Mouse (Mus musculus) stomach, postnatal 0 days (tissue): ENCODE measurements around the gene Lcn2. TPM values are rescaled to one million over a fixed set of nuclear protein-coding genes. Genes with fewer than 3 reads are reported as not detected.

Experiments
- ATAC-seq: fragments of 200-750 bp; cut with Nextera tagmentation; 2 replicates; pipeline ENCODE4 v1.8.0; 2017; ENCODE audit not compliant: low FRiP score, low TSS enrichment
- DNase-seq: peaks from one replicate; pipeline ENCODE4 v3.0.0-alpha.2; 2016; ENCODE audit warnings: low spot score
- H3K27ac ChIP-seq: fragments of 300-500 bp; sonication (generic); replicated peaks from 2 replicates; pipeline ENCODE4 v1.5.1; 2014; ENCODE audit warnings: mild to moderate bottlenecking, control low read depth
- H3K27me3 ChIP-seq: fragments of 300-500 bp; sonication (generic); 2 replicates; pipeline ENCODE4 v1.6.1; 2014; ENCODE audit warnings: low read length; ENCODE audit not compliant: control insufficient read depth, insufficient read depth
- H3K36me3 ChIP-seq: fragments of 300-500 bp; sonication (generic); 2 replicates; pipeline ENCODE4 v1.6.1; 2014; ENCODE audit warnings: low read length, mixed read lengths; ENCODE audit not compliant: control insufficient read depth, insufficient read depth
- H3K4me1 ChIP-seq: fragments of 300-500 bp; sonication (generic); replicated peaks from 2 replicates; pipeline ENCODE4 v1.6.1; 2014; ENCODE audit warnings: antibody characterized with exemption; ENCODE audit not compliant: control insufficient read depth, insufficient read depth
- H3K4me2 ChIP-seq: fragments of 300-500 bp; sonication (generic); replicated peaks from 2 replicates; pipeline ENCODE4 v1.6.1; 2014; ENCODE audit warnings: low read depth, mild to moderate bottlenecking, control low read depth, moderate library complexity
- H3K4me3 ChIP-seq: fragments of 300-500 bp; sonication (generic); 2 replicates; pipeline ENCODE4 v1.5.1; 2014; ENCODE audit warnings: low read depth, low read length, control low read depth
- H3K9ac ChIP-seq: fragments of 300-500 bp; sonication (generic); 2 replicates; pipeline ENCODE4 v1.6.1; 2014; ENCODE audit warnings: mild to moderate bottlenecking, low read length, control low read depth, mixed read lengths
- H3K9me3 ChIP-seq: fragments of 300-500 bp; sonication (generic); 2 replicates; pipeline ENCODE4 v1.6.1; 2016; ENCODE audit warnings: low read length; ENCODE audit not compliant: control insufficient read depth
- CTCF ChIP-seq: IDR thresholded peaks from 2 replicates; pipeline ENCODE4 v1.5.1; 2016; ENCODE audit warnings: antibody characterized with exemption, low read depth, mild to moderate bottlenecking, moderate library complexity
- EP300 ChIP-seq: optimal IDR thresholded peaks from 2 replicates; pipeline ENCODE3; 2016; ENCODE audit warnings: antibody characterized with exemption
- WGBS: fragments of 180-500 bp; shearing (Covaris S2); extraction: QIAGEN DNeasy Blood & Tissue Kit; methylation state at CpG from one replicate; pipeline ENCODE4 v1.1.7; 2014; 5-methylcytosine and 5-hydroxymethylcytosine counted together
- polyA plus RNA-seq: library from polyadenylated mRNA; unstranded; fragments of >200 nt; fragmentation: Nextera tagmentation; extraction: Ambion mirVana; gene quantifications from 2 replicates; pipeline ENCODE4 v1.2.1, GENCODE M21; 2015

Gene Lcn2
- polyA plus RNA-seq, 1 experiment from 2014 or later = 1.8 TPM

- 85% methylated on average over 11 of the region's 11 CpGs for WGBS
- no peaks in the 10 kb centered on the region for H3K27me3 ChIP-seq
- ATAC-seq = no peak
- DNase-seq = no peak
- no peak overlapping the region for H3K4me2 ChIP-seq
- H3K36me3 ChIP-seq = no peaks in the 10 kb centered on the region; the same call in 1 of the 2 replicates
- H3K4me3 ChIP-seq = no peak overlapping the region
- H3K4me1 ChIP-seq = 0 out of 2 replicates have a peak, but pooled peaks cover 3% of the 10 kb centered on the region
- TF ChIP-seq EP300 (no peak), CTCF (no peak)
- no peaks in the 10 kb centered on the region for H3K9me3 ChIP-seq
- H3K27ac ChIP-seq = no peak overlapping the region
- no peak overlapping the region for H3K9ac ChIP-seq
Measured at GRCm38 (mm10) chr2:32348311-32348710, 39.7 kb downstream of the Lcn2 start.

DNA sequence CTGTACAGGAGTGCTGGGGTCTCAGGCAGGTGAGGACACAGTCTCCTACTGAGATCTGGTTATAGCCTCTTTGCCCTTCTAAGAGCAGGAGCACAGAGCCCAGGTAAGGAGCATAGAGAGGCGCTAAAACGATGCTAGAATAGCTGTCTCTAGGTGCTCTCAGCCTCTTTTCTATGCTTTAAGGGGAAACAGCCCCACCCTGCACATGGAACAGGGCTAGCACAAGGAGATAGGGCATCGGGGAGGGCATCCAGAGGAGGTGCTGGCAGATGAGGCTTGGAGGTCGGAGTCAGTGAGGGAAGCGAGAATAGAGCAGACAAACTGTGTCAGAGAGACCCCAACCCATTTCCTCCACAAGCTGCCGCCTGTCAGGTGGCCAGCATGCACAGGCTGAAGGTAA lies 41.0 kb downstream of the Lcn2 start:
- ATAC-seq = no peak
- H3K27ac ChIP-seq = no peak overlapping the region
- no peaks in the 10 kb centered on the region for H3K27me3 ChIP-seq
- no peaks in the 10 kb centered on the region for H3K9me3 ChIP-seq
- no peak for TF ChIP-seq CTCF
- TF ChIP-seq EP300 = no peak
- no peak for DNase-seq
- H3K36me3 ChIP-seq = no peaks in the 10 kb centered on the region
- H3K4me3 ChIP-seq = no peak overlapping the region
- H3K9ac ChIP-seq = no peak overlapping the region
- no peak overlapping the region for H3K4me2 ChIP-seq
- 0 out of 2 replicates have a peak, but pooled peaks cover 3% of the 10 kb centered on the region for H3K4me1 ChIP-seq
- WGBS = 76% methylated on average over 6 of the region's 6 CpGs

DNA sequence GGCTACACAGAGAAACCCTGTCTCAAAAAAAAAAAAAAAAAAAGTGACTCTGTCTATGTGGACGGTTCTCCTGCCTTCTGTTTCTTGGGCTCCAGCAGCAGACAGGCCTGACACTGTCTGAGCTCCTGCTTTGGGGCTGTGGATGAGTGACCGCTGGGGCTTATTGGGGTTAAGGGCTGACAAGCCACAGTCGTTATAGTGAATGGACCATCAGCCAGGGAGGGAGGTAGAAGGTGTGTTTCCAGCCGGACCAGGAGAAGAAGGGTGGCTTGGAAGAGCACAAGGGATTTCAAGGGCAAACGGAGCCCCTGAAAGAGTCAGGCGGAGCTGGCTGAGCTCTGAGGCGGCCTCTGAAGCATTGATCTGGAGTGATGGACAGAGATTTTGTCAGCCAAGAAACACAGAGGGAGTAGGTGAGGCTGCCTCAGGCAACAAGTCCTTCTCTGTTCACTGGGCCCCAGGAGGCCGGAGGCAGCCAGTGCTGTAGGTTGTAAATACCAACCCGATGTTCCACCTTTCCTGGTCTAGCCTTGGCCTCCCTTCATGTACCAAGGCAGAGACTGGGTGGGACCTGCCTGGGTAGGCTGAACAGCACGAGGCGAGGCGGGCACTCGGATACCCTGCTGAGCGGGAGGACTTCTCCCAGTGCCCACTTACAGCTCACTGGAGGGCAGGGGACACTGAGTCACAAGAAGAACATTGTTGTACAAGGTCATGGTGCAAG lies 43.3 kb downstream of the Lcn2 start:
- no peaks in the 10 kb centered on the region for H3K9me3 ChIP-seq
- no peaks in the 10 kb centered on the region for H3K27me3 ChIP-seq
- 71% methylated on average over 14 of the region's 14 CpGs for WGBS
- H3K4me2 ChIP-seq = no peak overlapping the region
- no peak overlapping the region for H3K9ac ChIP-seq
- no peaks in the 10 kb centered on the region for H3K4me1 ChIP-seq
- ATAC-seq (no peak), DNase-seq (no peak)
- no peak overlapping the region for H3K27ac ChIP-seq
- no peaks in the 10 kb centered on the region for H3K36me3 ChIP-seq
- TF ChIP-seq CTCF (no peak), EP300 (no peak)
- no peak overlapping the region for H3K4me3 ChIP-seq

DNA sequence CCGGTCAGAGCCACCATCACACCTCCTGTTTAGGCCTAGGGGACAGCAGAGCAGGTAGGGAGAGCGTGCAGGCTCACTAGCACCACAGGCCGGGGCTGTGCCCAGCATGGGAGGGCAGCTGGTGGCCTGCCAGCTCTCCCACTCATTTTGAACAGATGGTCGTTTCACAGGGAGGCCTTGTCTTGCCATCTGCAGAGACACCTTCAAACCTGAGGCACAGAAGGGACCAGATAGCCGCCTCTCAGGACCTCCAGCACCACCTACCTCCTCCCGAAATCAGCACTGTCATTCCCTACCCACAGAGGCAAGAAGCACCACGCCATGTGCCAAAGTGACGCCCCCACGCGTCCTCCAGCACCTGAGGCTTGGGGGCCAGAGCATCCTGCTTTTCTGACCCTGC lies 44.0 kb downstream of the Lcn2 start:
- Histone ChIP-seq H3K9me3 (no peaks in the 10 kb centered on the region), H3K4me3 (no peak overlapping the region), H3K4me1 (no peaks in the 10 kb centered on the region), H3K27ac (no peak overlapping the region), H3K27me3 (no peaks in the 10 kb centered on the region), H3K4me2 (no peak overlapping the region), H3K9ac (no peak overlapping the region), H3K36me3 (no peaks in the 10 kb centered on the region)
- TF ChIP-seq EP300 = no peak
- TF ChIP-seq CTCF = no peak
- ATAC-seq (no peak), DNase-seq (no peak)
- WGBS = 80% methylated on average over 10 of the region's 10 CpGs

GRCm38 (mm10) chr2:32343351-32343671 lies 44.7 kb downstream of the Lcn2 start:
- Histone ChIP-seq H3K27me3 (no peaks in the 10 kb centered on the region), H3K4me2 (no peak overlapping the region), H3K27ac (peak overlapping the region; percentile 41), H3K36me3 (no peaks in the 10 kb centered on the region), H3K9me3 (no peaks in the 10 kb centered on the region), H3K4me3 (no peak overlapping the region), H3K9ac (no peak overlapping the region), H3K4me1 (no peaks in the 10 kb centered on the region)
- 95% methylated on average over 2 of the region's 2 CpGs for WGBS
- TF ChIP-seq EP300 (no peak), CTCF (no peak)
- ATAC-seq (no peak), DNase-seq (no peak)

- TF ChIP-seq CTCF = no peak
- no peak for TF ChIP-seq EP300
- Histone ChIP-seq H3K4me1 (no peaks in the 10 kb centered on the region), H3K4me3 (no peak overlapping the region), H3K4me2 (no peak overlapping the region), H3K27me3 (no peaks in the 10 kb centered on the region), H3K9ac (no peak overlapping the region), H3K36me3 (no peaks in the 10 kb centered on the region), H3K27ac (peak overlapping the region; percentile 41), H3K9me3 (no peaks in the 10 kb centered on the region)
- ATAC-seq (peak; percentile 75; the same call in 1 of the 2 replicates), DNase-seq (peak; percentile 32)
- 66% methylated on average over 6 of the region's 6 CpGs for WGBS
Measured at GRCm38 (mm10) chr2:32342539-32343350, 45.3 kb downstream of the Lcn2 start.
